Mouse (Mus musculus) T-helper 2 cell (primary cell): Measurements from ENCODE around the gene Hist1h1b.

ENCODE experiments used
- in situ Hi-C: fragments of 300-600 bp; cut with MboI, MseI; formaldehyde crosslinking; loops from one replicate; pipeline ENCODE4 v1.15.1; 2025; ENCODE audit warnings: high pct_unique_total_duplicates

The Hist1h1b gene

GRCm38 (mm10) chr13:21733466-21733865 is 47.0 kb downstream of the Hist1h1b start:
- in situ Hi-C loops, result no loop called here
